Mouse (Mus musculus) T-helper 1 cell (primary cell): ENCODE measurements around the gene Bmp2k.

Experiments
- in situ Hi-C: fragments of 300-600 bp; cut with MboI, MseI; formaldehyde crosslinking; loops from one replicate; pipeline ENCODE4 v1.15.1; 2025; ENCODE audit warnings: high pct_unique_total_duplicates

The Bmp2k gene

GRCm38 (mm10) chr5:97054166-97054565 lies 56.7 kb downstream of the Bmp2k start:
- in situ Hi-C loops = no loop called here

DNA sequence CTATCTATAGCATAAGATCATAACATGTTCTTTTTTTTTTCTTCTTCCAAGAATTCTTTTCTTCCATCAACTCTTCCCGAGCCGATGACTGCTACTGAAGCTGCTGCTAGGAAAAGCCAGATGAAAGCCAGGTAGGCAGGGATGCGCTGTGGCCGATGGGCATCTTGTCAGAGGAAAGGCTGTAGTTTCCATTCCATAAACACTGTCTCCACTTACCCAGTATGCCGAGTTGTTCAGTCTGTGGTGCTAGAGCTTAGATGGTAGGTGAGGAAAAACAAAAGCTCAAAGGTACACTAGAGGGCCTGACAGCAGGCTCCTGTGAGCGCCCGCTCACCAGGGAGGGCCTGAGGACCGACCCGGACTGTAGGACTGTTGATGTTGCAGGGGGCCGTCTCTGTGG lies 57.3 kb downstream of the Bmp2k start:
- in situ Hi-C loops = loop anchor here (5.0 kb wide), 2 partner anchors 138 to 188 kb away; no protein-coding TSS in a partner anchor

DNA sequence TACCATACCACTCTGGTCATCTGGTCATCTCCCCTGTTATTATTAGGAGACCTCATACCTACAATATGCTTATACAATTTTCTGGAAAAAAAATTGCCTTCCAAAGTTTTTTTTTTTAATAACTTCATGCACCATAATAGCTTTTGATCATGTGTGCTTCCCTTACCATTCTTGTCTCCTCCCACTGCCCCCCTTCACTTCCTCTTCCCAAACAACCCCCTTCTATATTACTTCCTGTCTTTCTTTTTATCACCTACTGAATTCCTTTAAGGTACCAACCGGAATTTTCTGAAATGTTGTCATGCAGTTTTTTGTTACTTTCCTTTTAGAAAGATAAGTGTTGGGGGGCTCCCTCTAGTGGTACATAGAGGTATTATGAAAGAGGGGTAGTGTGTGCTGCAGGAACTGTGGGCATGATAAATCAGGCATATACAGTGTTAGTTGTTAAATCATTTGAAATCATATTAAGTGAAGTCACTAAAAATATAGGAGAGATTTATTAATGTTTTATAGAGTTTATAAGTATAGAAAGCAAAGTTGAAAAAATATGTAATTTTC lies 58.1 kb downstream of the Bmp2k start:
- in situ Hi-C loops = loop anchor here (5.0 kb wide), 2 partner anchors 138 to 188 kb away; no protein-coding TSS in a partner anchor

DNA sequence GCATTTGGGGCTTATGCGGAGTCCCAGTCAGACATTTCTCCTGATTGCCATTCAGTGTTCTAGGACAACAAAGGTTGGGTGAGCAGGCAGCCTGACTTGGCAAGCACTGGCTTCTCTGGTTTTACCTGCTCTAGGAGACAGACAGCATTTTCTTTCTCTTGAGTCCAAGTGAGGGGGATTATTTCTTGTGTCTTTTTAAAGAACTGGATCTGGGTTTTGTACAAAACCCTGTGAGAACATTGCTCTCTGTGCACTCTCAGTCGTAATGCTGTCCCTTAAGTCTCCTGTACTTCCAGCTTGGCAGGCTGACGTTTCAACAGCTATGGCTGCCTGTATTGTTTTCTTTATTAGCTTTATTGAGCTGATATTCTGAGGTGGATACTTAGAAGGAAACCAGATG lies 58.9 kb downstream of the Bmp2k start:
- in situ Hi-C loops = loop anchor here (5.0 kb wide), 2 partner anchors 139 to 189 kb away; no protein-coding TSS in a partner anchor

DNA sequence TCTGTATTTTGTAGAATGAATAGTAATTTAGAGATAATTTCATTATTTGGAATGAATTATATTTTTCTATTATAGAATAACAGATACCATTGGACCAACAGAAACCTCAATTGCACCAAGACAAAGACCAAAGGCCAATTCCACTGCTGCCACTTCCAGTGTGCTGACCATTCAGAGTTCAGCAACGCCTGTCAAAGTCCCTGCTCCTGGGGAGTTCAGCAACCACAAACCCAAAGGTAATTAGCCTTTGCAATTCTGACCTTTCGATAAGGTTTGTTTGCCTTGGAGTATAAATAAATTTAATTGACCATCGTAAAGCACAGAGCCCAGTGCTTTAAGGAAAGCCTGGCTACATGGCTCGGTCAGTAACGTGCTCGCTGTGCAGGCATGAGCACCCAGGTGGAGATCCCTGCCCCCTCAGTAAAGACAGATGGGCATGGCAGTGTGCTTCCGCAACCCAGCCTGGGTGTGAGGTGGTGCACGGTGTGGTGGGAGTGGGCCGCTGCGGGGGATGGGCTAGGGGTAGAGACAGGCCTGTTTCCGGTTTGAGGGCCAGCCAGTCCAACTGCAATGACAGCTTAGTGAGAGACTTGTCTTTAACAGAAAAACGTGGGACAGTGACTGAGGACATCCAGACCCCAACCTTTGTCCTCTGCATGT lies 59.4 kb downstream of the Bmp2k start:
- in situ Hi-C loops = loop anchor here (5.0 kb wide), 2 partner anchors 140 to 190 kb away; no protein-coding TSS in a partner anchor

DNA sequence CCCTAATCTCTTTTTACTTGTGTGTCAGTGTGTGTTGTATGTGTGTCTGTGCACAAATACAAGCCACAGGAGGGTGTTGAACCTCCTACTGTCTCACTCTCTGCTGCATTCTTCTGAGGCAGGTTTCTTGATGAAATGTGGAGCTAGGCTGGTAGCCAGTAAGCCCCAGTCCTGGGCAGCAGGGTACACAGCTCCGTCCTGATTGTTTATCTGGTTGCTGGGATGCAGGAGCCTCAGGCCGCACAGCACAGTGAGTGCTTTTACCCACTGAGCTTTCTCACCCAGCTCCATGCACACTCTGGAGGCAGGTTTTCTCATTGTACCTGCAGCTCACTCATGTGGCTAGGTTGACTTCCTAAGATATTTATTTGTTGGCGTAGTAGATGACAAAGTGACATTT lies 63.4 kb downstream of the Bmp2k start:
- in situ Hi-C loops = no loop called here

DNA sequence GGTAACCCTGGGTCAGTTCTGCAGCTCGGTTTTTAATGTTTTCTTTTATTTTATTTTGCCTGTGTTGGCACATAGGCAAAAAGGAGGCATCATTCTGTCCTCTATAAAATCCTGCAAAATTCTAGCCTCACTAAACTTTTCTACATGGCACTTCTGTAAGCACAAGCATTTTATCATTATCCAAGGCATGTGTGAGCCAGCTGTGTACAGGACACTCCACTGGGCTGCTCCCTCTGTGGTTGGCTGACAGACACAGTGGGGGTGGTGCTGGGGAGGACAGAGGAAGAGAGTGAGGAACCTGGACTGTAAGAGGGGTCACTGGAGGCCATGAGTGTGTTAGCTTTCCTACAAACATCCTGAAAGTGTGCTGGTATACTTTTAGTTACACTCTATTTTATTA lies 64.6 kb downstream of the Bmp2k start:
- in situ Hi-C loops = no loop called here

- in situ Hi-C loops = no loop called here
Measured at GRCm38 (mm10) chr5:97065746-97066145, 68.3 kb downstream of the Bmp2k start.

DNA sequence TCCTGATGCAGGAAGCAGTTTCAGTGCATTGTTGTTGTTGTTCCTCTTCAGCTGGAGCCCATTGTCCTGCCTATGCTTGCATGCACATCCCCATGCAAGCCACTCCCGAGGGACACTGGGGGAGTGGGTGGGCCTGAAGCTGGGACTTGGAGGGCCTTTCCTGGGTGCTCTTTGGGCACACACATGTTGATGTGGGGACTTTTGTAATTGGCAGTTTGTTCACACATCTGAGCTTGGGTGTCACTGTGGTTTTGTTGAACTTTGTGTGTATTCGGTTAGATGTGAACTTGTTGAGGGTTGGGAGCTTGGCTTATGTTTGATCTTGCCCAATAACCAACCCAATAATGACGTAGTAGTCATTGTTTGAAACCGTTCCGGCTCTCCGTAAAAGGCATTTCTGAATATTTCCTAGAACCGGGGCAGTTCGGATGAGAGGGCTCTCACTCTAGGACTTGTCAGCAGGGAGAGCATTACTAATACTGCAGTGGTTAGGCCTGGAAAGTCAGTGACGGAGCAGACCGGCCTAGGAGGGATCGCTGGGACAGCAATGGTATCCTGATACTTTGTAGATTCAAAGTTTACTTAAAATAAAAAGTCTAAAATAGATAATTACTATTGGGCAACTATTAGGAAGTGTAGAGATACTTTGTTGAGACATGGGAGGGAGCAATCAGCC lies 78.1 kb downstream of the Bmp2k start:
- in situ Hi-C loops = no loop called here

- in situ Hi-C loops = no loop called here
Measured at GRCm38 (mm10) chr5:97076167-97076566, 78.7 kb downstream of the Bmp2k start.

DNA sequence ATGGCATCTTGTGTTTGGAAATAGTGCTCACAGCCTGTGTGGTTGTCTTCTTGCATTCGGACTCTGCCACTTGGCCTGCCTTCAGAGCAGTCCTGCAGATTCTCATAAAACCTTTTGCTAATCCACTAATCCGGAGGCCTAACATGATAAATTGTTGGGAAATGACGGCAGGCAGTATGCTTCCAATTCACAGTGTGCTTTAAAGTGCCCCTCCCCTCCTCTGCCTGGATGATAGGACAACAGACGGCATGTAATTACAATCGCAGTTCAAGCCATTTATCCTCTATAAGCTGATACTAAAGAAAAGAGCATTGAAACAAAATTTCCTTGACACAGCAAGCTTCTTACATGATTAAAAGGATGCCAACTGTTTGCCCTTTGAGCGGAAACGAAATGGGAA lies 80.2 kb downstream of the Bmp2k start:
- in situ Hi-C loops = no loop called here

GRCm38 (mm10) chr5:97078641-97079040 lies 81.2 kb downstream of the Bmp2k start:
- in situ Hi-C loops = no loop called here

DNA sequence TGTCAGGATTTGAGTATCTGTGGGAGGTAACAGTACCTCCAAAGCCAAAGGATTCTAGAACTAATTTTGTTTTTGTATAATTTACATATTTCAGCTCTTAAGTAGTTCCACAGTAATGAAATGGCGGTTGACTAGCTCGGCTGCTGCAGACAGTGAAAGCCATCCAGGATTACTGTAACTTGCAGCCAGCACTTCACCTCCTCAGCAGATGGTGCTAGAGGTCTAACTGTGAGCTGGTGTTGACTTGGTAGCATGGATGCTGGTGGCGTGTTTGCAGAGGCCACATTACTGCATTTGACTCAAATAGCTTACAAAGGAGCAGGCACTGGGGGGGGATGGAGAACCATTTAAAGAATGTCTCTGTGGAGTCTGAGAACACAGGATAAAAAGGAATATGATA lies 84.0 kb downstream of the Bmp2k start:
- in situ Hi-C loops = no loop called here

DNA sequence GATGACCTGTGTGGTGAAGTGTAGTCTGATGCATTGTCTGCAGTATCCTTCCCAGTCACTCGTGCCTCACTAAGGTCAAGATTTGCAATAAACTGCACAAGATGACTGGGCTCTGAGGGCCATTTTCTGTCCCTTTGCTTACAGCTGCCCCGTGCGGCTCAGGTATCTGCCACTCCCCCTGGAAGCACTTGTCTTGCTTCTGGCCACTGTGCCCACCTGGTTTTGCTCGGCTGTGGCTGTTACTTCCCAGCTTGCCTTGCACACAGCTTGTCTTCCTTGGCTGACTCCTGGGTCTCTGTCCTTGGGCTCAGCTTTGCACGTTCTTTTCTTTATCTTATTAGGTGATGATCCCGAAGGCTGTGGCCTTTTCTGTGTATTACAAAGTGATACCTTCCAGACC lies 86.2 kb downstream of the Bmp2k start:
- in situ Hi-C loops = no loop called here

DNA sequence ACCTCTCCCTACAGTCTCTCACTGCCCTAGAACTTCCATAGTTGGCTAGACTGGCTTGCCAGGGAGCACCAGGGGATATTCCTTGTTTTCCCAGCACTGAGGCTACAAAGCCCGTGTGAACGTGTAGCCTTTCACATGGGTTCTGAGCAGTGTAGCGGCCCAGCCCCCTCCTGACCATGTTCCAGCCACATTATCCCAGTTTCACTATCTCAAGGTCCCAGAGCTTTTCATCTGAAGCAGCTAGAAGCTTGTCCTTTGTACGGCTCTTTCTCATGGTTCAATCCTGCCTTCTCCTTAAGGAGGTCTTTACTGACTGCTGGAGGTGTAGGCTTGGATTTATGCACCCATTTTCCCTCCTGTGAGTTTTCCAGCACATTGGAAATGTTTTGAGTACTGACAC lies 87.1 kb downstream of the Bmp2k start:
- in situ Hi-C loops = no loop called here

GRCm38 (mm10) chr5:97085071-97085470 lies 87.6 kb downstream of the Bmp2k start:
- in situ Hi-C loops = no loop called here

DNA sequence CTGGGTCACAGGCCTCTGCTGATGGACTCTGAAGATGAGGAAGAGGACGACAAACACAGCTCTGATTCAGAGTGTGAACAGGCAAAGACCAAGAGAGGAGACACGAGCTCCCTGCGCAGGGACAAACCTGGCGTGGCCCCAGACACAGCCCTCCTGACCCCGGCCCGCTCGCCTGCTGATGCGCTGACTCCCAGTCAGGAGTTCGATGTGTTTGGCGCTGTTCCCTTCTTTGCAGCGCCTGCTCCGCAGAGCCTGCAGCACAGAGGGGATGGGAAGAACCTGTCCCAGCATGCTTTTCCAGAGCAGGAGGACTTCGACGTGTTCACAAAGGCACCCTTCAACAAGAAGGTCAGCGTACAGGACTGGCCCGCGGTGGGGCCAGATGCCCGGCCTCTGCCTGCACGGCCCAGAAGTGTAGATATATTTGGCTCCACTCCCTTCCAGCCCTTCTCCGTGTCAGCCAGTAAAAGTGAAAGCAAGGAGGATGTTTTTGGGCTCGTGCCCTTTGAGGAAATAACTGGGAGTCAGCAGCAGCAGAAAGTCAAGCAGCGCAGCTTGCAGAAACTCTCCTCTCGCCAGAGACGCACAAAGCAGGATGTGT lies 89.6 kb downstream of the Bmp2k start:
- in situ Hi-C loops = no loop called here

DNA sequence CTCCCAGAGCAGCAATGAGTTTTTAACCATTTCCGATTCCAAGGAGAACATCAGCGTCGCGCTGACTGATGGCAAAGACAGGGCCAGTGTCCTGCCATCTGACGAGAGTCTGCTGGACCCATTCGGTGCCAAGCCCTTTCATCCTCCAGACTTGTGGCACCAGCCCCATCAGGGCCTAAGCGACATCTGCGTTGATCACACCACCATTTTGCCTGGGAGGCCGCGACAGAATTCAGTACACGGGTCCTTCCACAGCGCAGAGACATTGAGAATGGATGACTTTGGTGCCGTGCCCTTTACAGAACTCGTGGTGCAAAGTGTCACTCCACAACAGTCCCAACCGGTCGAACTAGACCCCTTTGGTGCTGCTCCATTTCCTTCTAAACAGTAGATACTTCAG lies 90.3 kb downstream of the Bmp2k start:
- in situ Hi-C loops = no loop called here

GRCm38 (mm10) chr5:97088231-97088630 lies 90.7 kb downstream of the Bmp2k start:
- in situ Hi-C loops = no loop called here

GRCm38 (mm10) chr5:97089426-97089825 lies 91.9 kb downstream of the Bmp2k start:
- in situ Hi-C loops = no loop called here

DNA sequence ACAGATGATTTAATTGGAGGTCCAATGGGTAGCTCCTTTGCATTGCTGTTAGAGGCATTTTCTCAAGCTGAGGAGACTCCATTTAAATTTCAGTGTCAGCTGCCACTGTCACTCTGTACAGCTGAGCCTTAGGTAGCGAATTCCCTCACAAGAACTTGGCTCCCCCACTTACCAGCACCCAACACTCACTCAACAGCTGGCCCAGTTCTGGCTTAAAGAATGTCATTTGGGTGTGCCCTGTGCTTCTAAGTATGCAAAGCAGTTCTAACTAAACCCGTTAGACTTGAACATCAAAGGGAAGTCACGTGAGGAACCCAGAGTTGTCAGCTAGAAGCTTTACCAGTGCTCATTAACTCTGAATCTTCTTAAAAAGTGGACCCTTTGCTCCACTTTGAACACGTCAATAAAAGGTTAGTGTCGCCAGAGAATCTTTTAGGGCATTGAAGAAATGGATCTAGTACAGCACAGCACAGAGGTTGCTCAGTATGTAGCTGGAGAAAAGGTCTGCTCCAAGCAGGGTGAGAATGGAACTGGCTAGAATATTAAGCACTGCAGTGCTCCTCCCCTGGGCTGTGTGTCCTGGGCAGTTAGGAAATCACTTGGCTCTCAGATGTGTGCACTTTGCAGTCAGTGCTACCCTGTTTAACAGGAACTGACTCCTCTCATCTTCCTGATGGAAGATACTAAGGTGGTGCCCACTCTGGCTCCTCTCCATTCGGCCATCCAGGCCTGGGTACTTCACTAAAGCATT lies 92.7 kb downstream of the Bmp2k start:
- in situ Hi-C loops = no loop called here

GRCm38 (mm10) chr5:97092970-97093369 lies 95.5 kb downstream of the Bmp2k start:
- in situ Hi-C loops = no loop called here
